Mouse (Mus musculus) urinary bladder, adult 2 months (tissue): ENCODE results near the gene Utf1. TPM values are rescaled to one million over a fixed set of nuclear protein-coding genes. Genes with fewer than 3 reads are reported as not detected.

Experiments
- DNase-seq: peaks from one replicate; pipeline ENCODE4 v3.0.0; 2022; ENCODE audit warnings: low spot score
- polyA plus RNA-seq: library from polyadenylated mRNA; depleted of rRNA; stranded (reverse); fragments of >200 nt; gene quantifications from 2 replicates; pipeline ENCODE4 v1.2.3, GENCODE M21; 2012; rRNA removed

Utf1 gene
- polyA plus RNA-seq, 1 experiment = not detected

- no peak for DNase-seq
Observed at GRCm38 (mm10) chr7:139971436-139971835, 27.8 kb downstream of the Utf1 start.

- DNase-seq = no peak
Observed at GRCm38 (mm10) chr7:139972923-139973331, 29.3 kb downstream of the Utf1 start.

- DNase-seq = no peak
Observed at GRCm38 (mm10) chr7:139974307-139974706, 30.7 kb downstream of the Utf1 start.

- DNase-seq = no peak
Observed at GRCm38 (mm10) chr7:139975471-139975870, 31.9 kb downstream of the Utf1 start.

- DNase-seq = peak; percentile 55
Observed at GRCm38 (mm10) chr7:139978278-139978892, 34.8 kb downstream of the Utf1 start, which contains the start of gene 6430531B16Rik. 6430531B16Rik (minus strand) TSS chr7:139978755.

- no peak for DNase-seq
Observed at GRCm38 (mm10) chr7:139979011-139979719, 35.6 kb downstream of the Utf1 start.

GRCm38 (mm10) chr7:139980778-139981177 lies 37.2 kb downstream of the Utf1 start:
- no peak for DNase-seq

- DNase-seq = no peak
Observed at GRCm38 (mm10) chr7:139982058-139982457, 38.5 kb downstream of the Utf1 start.

- no peak for DNase-seq
Observed at GRCm38 (mm10) chr7:139984505-139984904, 40.9 kb downstream of the Utf1 start.

GRCm38 (mm10) chr7:139988272-139988671 lies 44.7 kb downstream of the Utf1 start:
- no peak for DNase-seq

- no peak for DNase-seq
Observed at GRCm38 (mm10) chr7:139990864-139991394, 47.3 kb downstream of the Utf1 start.

GRCm38 (mm10) chr7:139992406-139992805 lies 48.8 kb downstream of the Utf1 start, which contains the start of gene Adam8:
Adam8 (minus strand) TSS chr7:139992562.
- no peak for DNase-seq

- no peak for DNase-seq
Observed at GRCm38 (mm10) chr7:139993532-139993931, 49.9 kb downstream of the Utf1 start.

GRCm38 (mm10) chr7:139994202-139994601 lies 50.6 kb downstream of the Utf1 start:
- no peak for DNase-seq

GRCm38 (mm10) chr7:139994676-139995075 lies 51.1 kb downstream of the Utf1 start:
- no peak for DNase-seq

Other genes starting within 250 kb of the Utf1 start
- gene Adgra1, start 109.6 kb upstream of the Utf1 start, polyA plus RNA-seq = 2.1 and 3.5 TPM in 2 replicates
- gene Kndc1, start 49.1 kb upstream of the Utf1 start, polyA plus RNA-seq = 0.03 and 0.07 TPM in 2 replicates
- 0.37 and 0.70 TPM in 2 replicates for gene 6430531B16Rik, start 35.0 kb downstream of the Utf1 start, polyA plus RNA-seq
- 5.8 and 6.3 TPM in 2 replicates for gene Adam8, start 48.8 kb downstream of the Utf1 start, polyA plus RNA-seq
- gene Zfp511, start 92.6 kb downstream of the Utf1 start, polyA plus RNA-seq = 72.4 and 98.7 TPM in 2 replicates
- gene Tubgcp2, start 92.9 kb downstream of the Utf1 start, polyA plus RNA-seq = 33.2 and 33.3 TPM in 2 replicates
- gene Msx3, start 105.3 kb downstream of the Utf1 start, polyA plus RNA-seq = 0.03 TPM in 2 replicates
- 0.83 and 1.0 TPM in 2 replicates for gene Caly, start 138.8 kb downstream of the Utf1 start, polyA plus RNA-seq
- 3.3 TPM in 2 replicates for gene Prap1, start 149.6 kb downstream of the Utf1 start, polyA plus RNA-seq
- 61.2 and 63.5 TPM in 2 replicates for gene Fuom, start 158.7 kb downstream of the Utf1 start, polyA plus RNA-seq
- 8.1 and 11.0 TPM in 2 replicates for gene Paox, start 172.0 kb downstream of the Utf1 start, polyA plus RNA-seq
- gene Echs1, start 172.7 kb downstream of the Utf1 start, polyA plus RNA-seq = 112 and 118 TPM in 2 replicates
- 26.1 and 31.0 TPM in 2 replicates for gene Mtg1, start 193.8 kb downstream of the Utf1 start, polyA plus RNA-seq
- gene Sprn, start 211.1 kb downstream of the Utf1 start, polyA plus RNA-seq = 4.8 and 8.9 TPM in 2 replicates
- gene Olfr522, start 221.0 kb downstream of the Utf1 start, polyA plus RNA-seq = not detected in 2 replicates
- not detected in 2 replicates for gene Olfr523, start 229.4 kb downstream of the Utf1 start, polyA plus RNA-seq